Mouse (Mus musculus) G1E (cell line): Measurements from ENCODE around the gene Psen1.

Source experiments
- CTCF ChIP-seq: IDR thresholded peaks from 2 replicates; pipeline ENCODE4 v1.5.1; 2012; ENCODE audit warnings: low read depth, low read length, inconsistent platforms, mixed read lengths
- POLR2AphosphoS5 ChIP-seq: IDR thresholded peaks from 2 replicates; pipeline ENCODE4 v1.6.1; 2012; ENCODE audit warnings: low read depth, low read length, inconsistent platforms; ENCODE audit not compliant: insufficient replicate concordance

- TF ChIP-seq CTCF (no peak), POLR2AphosphoS5 (no peak)
These were observed 6.1 kb downstream of the Psen1 start for GRCm38 (mm10) chr12:83694011-83694410.
